Mouse (Mus musculus) adrenal gland, adult 18-20 months (tissue): ENCODE measurements at regions not wholly inside any gene's neighbourhood (a gene's known extent, or its start where the extent isn't known, plus 50 kb on each side); places are given as distances from the start of the nearest gene placed in this dataset.

Experiments used
- DNase-seq, 2 experiments: peaks; one replicate each; pipeline ENCODE4 v3.0.0; 2021 to 2022; ENCODE audit warnings: low spot score in 2 of 2

GRCm38 (mm10) chr15:52095629-52096190 lies 1789.0 kb upstream of the Gm7489 start:
- no peak for DNase-seq

- no peak for DNase-seq
Observed at GRCm38 (mm10) chr15:52108761-52109160, 1775.9 kb upstream of the Gm7489 start.

GRCm38 (mm10) chr15:52114368-52115036 lies 1770.2 kb upstream of the Gm7489 start:
- DNase-seq: no peak

- DNase-seq: no peak
Observed at GRCm38 (mm10) chr15:52136693-52137092, 1748.0 kb upstream of the Gm7489 start.

- DNase-seq: peak in 1 of 2 experiments; percentile 5
Observed at GRCm38 (mm10) chr15:52153421-52153820, 1731.3 kb upstream of the Gm7489 start.

- no peak for DNase-seq
Observed at GRCm38 (mm10) chr15:52155784-52156183, 1728.9 kb upstream of the Gm7489 start.

- DNase-seq: no peak
Observed at GRCm38 (mm10) chr15:52156779-52157178, 1727.9 kb upstream of the Gm7489 start.

- peak; percentile 47 to 61 for DNase-seq
Observed at GRCm38 (mm10) chr15:52160181-52161088, 1724.3 kb upstream of the Gm7489 start.

- peak in 1 of 2 experiments; percentile 3 for DNase-seq
Observed at GRCm38 (mm10) chr15:52161089-52161442, 1723.6 kb upstream of the Gm7489 start.

- peak in 1 of 2 experiments; percentile 2 for DNase-seq
Observed at GRCm38 (mm10) chr15:52161568-52162316, 1723.0 kb upstream of the Gm7489 start.

GRCm38 (mm10) chr15:52166144-52166543 lies 1718.6 kb upstream of the Gm7489 start:
- no peak for DNase-seq

GRCm38 (mm10) chr15:52166595-52167443 lies 1717.9 kb upstream of the Gm7489 start:
- DNase-seq: no peak

GRCm38 (mm10) chr15:52167811-52168210 lies 1716.9 kb upstream of the Gm7489 start:
- DNase-seq: no peak

GRCm38 (mm10) chr15:52176951-52177350 lies 1707.8 kb upstream of the Gm7489 start:
- no peak for DNase-seq

GRCm38 (mm10) chr15:52178668-52179067 lies 1706.0 kb upstream of the Gm7489 start:
- DNase-seq: no peak

- no peak for DNase-seq
Observed at GRCm38 (mm10) chr15:52179379-52179778, 1705.3 kb upstream of the Gm7489 start.

GRCm38 (mm10) chr15:52191176-52191575 lies 1693.5 kb upstream of the Gm7489 start:
- DNase-seq: no peak

GRCm38 (mm10) chr15:52207271-52207670 lies 1677.4 kb upstream of the Gm7489 start:
- no peak for DNase-seq

GRCm38 (mm10) chr15:52232442-52232841 lies 1652.3 kb upstream of the Gm7489 start:
- no peak for DNase-seq

- DNase-seq: no peak
Observed at GRCm38 (mm10) chr15:52236220-52236619, 1648.5 kb upstream of the Gm7489 start.
